Mouse (Mus musculus): Measurements from ENCODE around the gene Emilin1.

Emilin1 gene

DNA sequence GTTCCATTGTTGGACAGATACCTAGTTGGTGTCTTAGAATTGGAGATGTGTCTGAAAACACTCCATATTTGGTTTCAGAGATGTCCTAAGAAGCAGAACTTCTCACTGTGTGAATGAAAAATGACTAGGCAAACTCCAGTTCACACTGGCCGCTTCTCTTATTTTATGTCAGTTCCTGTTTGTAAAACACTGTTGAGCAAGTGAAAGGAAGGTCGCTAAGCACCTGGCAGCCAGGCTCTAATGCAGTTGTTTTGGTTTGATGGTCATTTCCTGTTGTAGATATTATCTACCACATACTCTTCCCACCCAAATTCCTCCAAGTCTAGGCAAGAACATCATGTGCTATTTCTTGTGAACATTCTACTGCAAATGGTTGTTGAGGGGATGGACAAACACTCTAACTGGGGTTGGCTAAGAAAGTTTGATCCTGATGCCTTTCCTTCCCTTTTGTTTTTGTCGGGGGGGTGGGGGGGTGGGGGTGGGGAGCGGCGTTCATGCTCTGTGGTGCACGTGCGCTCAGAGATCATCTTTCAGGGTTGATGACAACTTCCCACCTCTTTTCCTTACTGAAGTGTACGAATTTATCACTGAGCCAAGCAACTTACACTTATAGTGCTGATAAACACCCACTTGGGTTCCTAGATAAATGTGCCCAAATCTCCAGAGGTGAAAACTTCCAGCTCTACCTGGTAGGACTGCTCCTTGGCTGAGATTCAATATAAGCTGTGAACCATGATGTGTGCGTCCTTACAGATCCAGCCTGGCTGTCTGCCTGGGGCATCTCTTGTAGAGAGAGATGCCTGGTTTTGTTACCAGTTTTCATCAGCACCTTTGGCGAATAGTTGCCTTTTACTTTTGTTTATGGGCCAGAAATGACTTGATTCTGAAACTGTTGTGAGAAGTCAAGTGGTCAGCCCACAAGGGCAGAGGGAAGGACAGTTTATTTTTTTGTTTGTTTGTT is 48.6 kb downstream of the Emilin1 start:
- DNase-seq: no peak

DNA sequence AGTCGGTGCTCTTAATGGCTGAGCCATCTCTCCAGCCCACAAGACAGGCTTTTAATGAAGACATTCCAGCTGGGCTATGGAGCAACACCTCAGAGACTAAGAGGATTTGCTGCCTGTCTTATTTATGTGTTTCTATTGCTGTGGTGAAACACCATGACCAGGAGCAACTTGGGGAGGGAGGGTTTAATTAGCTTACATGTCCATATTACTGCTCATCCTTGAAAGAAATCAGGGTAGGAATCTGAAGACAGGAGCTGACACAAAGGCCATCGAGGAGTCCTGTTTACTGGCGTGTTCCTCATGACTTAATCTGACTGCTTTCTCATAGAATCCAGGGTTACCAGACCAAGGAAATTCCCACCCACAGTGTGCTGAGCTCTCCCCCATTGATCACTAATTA is 50.7 kb downstream of the Emilin1 start:
- no peak for DNase-seq

DNA sequence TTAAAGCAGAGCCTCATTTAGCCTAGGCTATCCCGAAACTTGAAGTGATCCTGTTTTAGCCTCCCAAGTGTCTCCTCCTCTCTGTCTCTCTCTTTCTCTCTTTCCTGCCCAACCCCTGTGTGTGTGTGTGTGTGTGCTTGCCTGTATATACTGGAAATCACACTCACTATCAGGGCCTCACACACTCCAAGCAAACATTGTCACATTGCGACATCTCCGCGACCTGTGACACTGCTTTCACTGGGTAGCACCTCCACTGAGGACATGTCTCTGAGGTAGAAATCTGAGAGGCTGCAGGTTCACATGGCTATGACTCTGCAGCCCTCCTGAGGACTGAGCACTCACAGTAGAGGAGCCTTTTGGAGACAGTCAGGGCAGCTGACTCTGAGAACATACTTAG is 53.0 kb downstream of the Emilin1 start:
- no peak for DNase-seq

DNA sequence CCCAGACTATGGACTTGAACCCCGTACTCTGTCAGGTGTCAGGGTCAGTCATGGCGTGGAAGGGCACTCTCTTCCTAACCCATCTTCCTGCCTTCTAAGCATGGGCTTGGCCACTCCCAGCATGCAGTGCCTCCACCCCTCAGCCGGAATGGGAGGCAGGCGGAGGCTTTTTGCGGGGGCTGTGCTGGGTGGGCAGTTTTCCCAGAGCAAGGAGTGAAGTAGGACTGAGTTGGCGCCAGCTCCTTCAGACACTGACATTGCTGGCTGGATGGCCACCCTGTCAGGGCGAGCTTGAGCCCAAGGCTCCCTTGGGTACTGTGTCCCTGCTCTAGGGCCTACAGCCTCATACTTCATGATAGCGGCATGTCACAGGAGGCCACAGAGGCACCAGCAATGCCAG is 55.2 kb downstream of the Emilin1 start, which contains the start of gene Tcf23:
Tcf23 (plus strand) TSS at position 247 of the 400 bp plus-strand sequence.
- DNase-seq: no peak

DNA sequence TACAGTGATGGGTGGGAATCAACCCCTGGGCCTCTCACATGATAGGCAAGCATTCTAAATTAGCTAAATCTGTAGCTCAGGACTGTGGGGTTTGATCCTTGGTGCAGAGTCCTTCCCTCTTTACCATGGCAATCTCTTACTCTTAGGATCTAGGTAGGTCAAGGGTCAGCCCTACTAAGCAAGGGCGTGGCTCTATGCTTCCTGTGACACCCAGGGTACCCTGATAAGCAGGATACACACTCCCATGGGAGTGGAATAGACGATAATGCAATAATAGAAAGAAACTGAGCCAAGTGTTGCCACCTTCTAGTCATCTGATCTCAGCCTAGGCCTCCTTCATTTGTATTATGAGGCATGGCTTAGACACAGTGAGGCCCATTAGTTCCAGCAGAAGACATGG is 56.2 kb downstream of the Emilin1 start:
- no peak for DNase-seq

Data from retina, postnatal 1 day (tissue).